18 mouse cellular contexts compared by ENCODE assay signal in genomic region chr19:42718101-42718500, GRCm38 (mm10).
"Had no signal": no experiment of that assay in that cellular context is flagged by ENCODE, and none has a peak within 500 bp of the region (broad histone marks: within the 10 kb centered on the region; RNA-seq: fewer than 3 reads in every experiment).

No protein-coding gene starts in this region.

- H3K4me2 ChIP-seq: lung, embryonic 14.5 days; midbrain, embryonic 12.5 days; neural tube, embryonic 12.5 days had no signal

- H3K4me1 ChIP-seq: midbrain, embryonic 12.5 days had no signal

- ATAC-seq: midbrain, embryonic 16.5 days had no signal

- H3K9me3 ChIP-seq: midbrain, embryonic 10.5 days; midbrain, embryonic 12.5 days; neural tube, embryonic 12.5 days had no signal

- H3K27me3 ChIP-seq: midbrain, embryonic 12.5 days; neural tube, embryonic 12.5 days had no signal

- H3K9ac ChIP-seq: lung, embryonic 14.5 days; midbrain, embryonic 12.5 days; neural tube, embryonic 12.5 days had no signal

- H3K4me3 ChIP-seq: midbrain, embryonic 10.5 days; midbrain, embryonic 12.5 days; myocyte; neural tube, embryonic 12.5 days had no signal

- H3K36me3 ChIP-seq: midbrain, embryonic 10.5 days; midbrain, embryonic 12.5 days; neural tube, embryonic 12.5 days had no signal

- DNase-seq: lung, adult 18-20 months; lung, embryonic 14.5 days; lung, postnatal 10 days; lung, postnatal 4 days; midbrain, embryonic 14.5 days; retina, postnatal 1 day; right cerebral cortex, adult 18-20 months; right cerebral cortex, postnatal 25 days; right cerebral cortex, postnatal 4 days; spleen, adult 18-20 months; thymus, adult 2 months; thymus, postnatal 25 days; thymus, postnatal 4 days had no signal

- H3K27ac ChIP-seq: midbrain, embryonic 10.5 days; midbrain, embryonic 12.5 days; neural tube, embryonic 12.5 days had no signal
